Mouse (Mus musculus) neural tube, embryonic 14.5 days (tissue): Measurements from ENCODE around the gene Mgll. TPM values are rescaled to one million over a fixed set of nuclear protein-coding genes. Genes with fewer than 3 reads are reported as not detected.
A peak's percentile ranks its signal among the peaks of the same experiment; 100 is the strongest.

Source experiments
- ATAC-seq: fragments of 200-750 bp; cut with Nextera tagmentation; 2 replicates; pipeline ENCODE4 v1.8.0; 2017; ENCODE audit warnings: low read depth, mild to moderate bottlenecking, moderate TSS enrichment, moderate library complexity
- H3K27ac ChIP-seq: fragments of 300-500 bp; sonication (generic); 2 replicates; pipeline ENCODE4 v1.5.1; 2014; ENCODE audit warnings: low read depth, mild to moderate bottlenecking, control low read depth, low read length, moderate library complexity, mixed read lengths
- H3K27me3 ChIP-seq: fragments of 300-500 bp; sonication (generic); 2 replicates; pipeline ENCODE4 v1.6.1; 2014; ENCODE audit warnings: low read length; ENCODE audit not compliant: control insufficient read depth, insufficient read depth
- H3K36me3 ChIP-seq: fragments of 300-500 bp; sonication (generic); 2 replicates; pipeline ENCODE4 v1.6.1; 2014; ENCODE audit warnings: low read length, mixed read lengths; ENCODE audit not compliant: control insufficient read depth, insufficient read depth
- H3K4me1 ChIP-seq: fragments of 300-500 bp; sonication (generic); 2 replicates; pipeline ENCODE4 v1.6.1; 2014; ENCODE audit warnings: low read length; ENCODE audit not compliant: control insufficient read depth, insufficient read depth
- H3K4me2 ChIP-seq: fragments of 300-500 bp; sonication (generic); 2 replicates; pipeline ENCODE4 v1.6.1; 2014; ENCODE audit warnings: mild to moderate bottlenecking, low read depth, low read length, control low read depth
- H3K4me3 ChIP-seq: fragments of 300-500 bp; sonication (generic); 2 replicates; pipeline ENCODE4 v1.5.1; 2014; ENCODE audit warnings: low read depth, low read length, control low read depth, mixed read lengths
- H3K9ac ChIP-seq: fragments of 300-500 bp; sonication (generic); replicated peaks from 2 replicates; pipeline ENCODE4 v1.6.1; 2014; ENCODE audit warnings: low read depth, mild to moderate bottlenecking, control low read depth, low read length, mixed read lengths
- H3K9me3 ChIP-seq: fragments of 300-500 bp; sonication (generic); 2 replicates; pipeline ENCODE4 v1.6.1; 2016; ENCODE audit warnings: low read length; ENCODE audit not compliant: control insufficient read depth
- WGBS: fragments of 180-500 bp; shearing (Covaris S2); extraction: QIAGEN DNeasy Blood & Tissue Kit; methylation state at CpG from one replicate; pipeline ENCODE4 v1.1.7; 2014; 5-methylcytosine and 5-hydroxymethylcytosine counted together
- polyA plus RNA-seq: library from polyadenylated mRNA; unstranded; fragments of >200 nt; fragmentation: Nextera tagmentation; extraction: Ambion mirVana; gene quantifications from 2 replicates; pipeline ENCODE4 v1.2.1, GENCODE M21; 2014

Gene Mgll
- polyA plus RNA-seq, 1 experiment from 2014 or later: 73.4 TPM

GRCm38 (mm10) chr6:88809091-88810037, 85.2 kb downstream of the Mgll start:
- WGBS: 71% methylated on average over 23 of the region's 23 CpGs
- no peak overlapping the region for H3K9ac ChIP-seq
- peak; percentile 13; the same call in 1 of the 2 replicates for ATAC-seq

GRCm38 (mm10) chr6:88810291-88810690, 86.1 kb downstream of the Mgll start:
- Histone ChIP-seq H3K4me1 (no peaks in the 10 kb centered on the region), H3K27me3 (no peaks in the 10 kb centered on the region), H3K36me3 (no peaks in the 10 kb centered on the region), H3K4me2 (no peak overlapping the region), H3K4me3 (no peak overlapping the region), H3K27ac (no peak overlapping the region), H3K9me3 (no peaks in the 10 kb centered on the region), H3K9ac (no peak overlapping the region)
- peak; percentile 18; the same call in 1 of the 2 replicates for ATAC-seq
- 31% methylated on average over 3 of the region's 3 CpGs for WGBS

More at GRCm38 (mm10) chr6:88809091-88810037, 85.2 kb downstream of the Mgll start:
- H3K4me1 ChIP-seq: no peaks in the 10 kb centered on the region
- no peak overlapping the region for H3K4me3 ChIP-seq
- no peaks in the 10 kb centered on the region for H3K9me3 ChIP-seq
- H3K36me3 ChIP-seq: no peaks in the 10 kb centered on the region
- H3K27ac ChIP-seq: no peak overlapping the region
- H3K27me3 ChIP-seq: no peaks in the 10 kb centered on the region
- no peak overlapping the region for H3K4me2 ChIP-seq

DNA sequence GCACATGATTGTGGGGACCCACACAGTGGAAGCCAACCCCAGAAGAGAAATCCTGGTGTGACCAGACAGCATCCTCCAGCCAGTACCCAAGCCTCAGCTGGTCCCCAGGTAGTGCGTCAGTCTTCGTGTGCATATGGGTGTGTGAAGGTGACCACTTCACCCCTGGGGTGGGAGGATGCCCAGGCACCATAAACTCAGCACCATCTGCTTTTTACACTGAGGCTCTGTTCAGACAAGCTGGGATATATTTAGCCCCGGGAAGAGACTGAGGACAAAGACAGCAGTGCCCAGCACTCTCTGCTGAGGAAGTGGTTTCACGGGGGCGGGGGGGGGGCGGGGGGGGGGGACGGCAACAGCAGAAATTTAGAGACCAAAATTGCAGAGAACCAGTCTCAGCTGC, 87.2 kb downstream of the Mgll start:
- Histone ChIP-seq H3K36me3 (no peaks in the 10 kb centered on the region), H3K4me1 (no peaks in the 10 kb centered on the region), H3K9me3 (no peaks in the 10 kb centered on the region), H3K27ac (no peak overlapping the region), H3K4me3 (no peak overlapping the region), H3K27me3 (no peaks in the 10 kb centered on the region), H3K9ac (no peak overlapping the region), H3K4me2 (no peak overlapping the region)
- 26% methylated on average over 7 of the region's 7 CpGs for WGBS
- no peak for ATAC-seq

GRCm38 (mm10) chr6:88811880-88812400, 87.7 kb downstream of the Mgll start:
- 50% methylated on average over 7 of the region's 7 CpGs for WGBS
- H3K9ac ChIP-seq: no peak overlapping the region
- H3K27ac ChIP-seq: no peak overlapping the region
- no peaks in the 10 kb centered on the region for H3K36me3 ChIP-seq
- H3K9me3 ChIP-seq: no peaks in the 10 kb centered on the region
- H3K4me3 ChIP-seq: no peak overlapping the region
- no peaks in the 10 kb centered on the region for H3K4me1 ChIP-seq
- no peaks in the 10 kb centered on the region for H3K27me3 ChIP-seq
- no peak overlapping the region for H3K4me2 ChIP-seq
- ATAC-seq: no peak

- no peak for ATAC-seq
- Histone ChIP-seq H3K4me3 (no peak overlapping the region), H3K27ac (no peak overlapping the region), H3K4me2 (no peak overlapping the region), H3K36me3 (no peaks in the 10 kb centered on the region), H3K9me3 (no peaks in the 10 kb centered on the region), H3K4me1 (no peaks in the 10 kb centered on the region), H3K9ac (no peak overlapping the region), H3K27me3 (no peaks in the 10 kb centered on the region)
- 73% methylated on average over 3 of the region's 3 CpGs for WGBS
Observed at GRCm38 (mm10) chr6:88812886-88813285, 88.7 kb downstream of the Mgll start.

DNA sequence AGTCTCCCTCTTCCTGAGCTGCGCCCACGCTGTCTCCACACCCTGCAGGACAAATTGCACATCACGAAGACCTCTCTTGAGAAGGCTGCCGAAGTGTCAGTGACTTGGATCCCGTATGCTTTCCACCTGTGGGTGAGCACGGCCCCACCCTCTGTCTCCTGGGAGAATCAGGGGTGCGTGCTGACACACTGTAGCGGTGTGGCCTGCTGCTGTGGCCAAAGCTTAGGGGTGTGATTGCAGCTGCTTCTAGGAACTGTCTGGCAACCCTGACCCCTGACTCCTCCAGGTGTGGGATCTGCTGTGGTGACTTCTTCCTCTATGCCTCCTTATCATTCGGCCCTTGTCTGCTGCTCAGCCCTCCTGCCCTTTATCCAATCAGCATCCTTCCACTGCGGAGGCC, 89.6 kb downstream of the Mgll start:
- Histone ChIP-seq H3K4me3 (no peak overlapping the region), H3K27me3 (no peaks in the 10 kb centered on the region), H3K36me3 (no peaks in the 10 kb centered on the region), H3K27ac (no peak overlapping the region), H3K9me3 (no peaks in the 10 kb centered on the region), H3K4me2 (no peak overlapping the region), H3K9ac (no peak overlapping the region), H3K4me1 (no peaks in the 10 kb centered on the region)
- 87% methylated on average over 10 of the region's 10 CpGs for WGBS
- no peak for ATAC-seq

DNA sequence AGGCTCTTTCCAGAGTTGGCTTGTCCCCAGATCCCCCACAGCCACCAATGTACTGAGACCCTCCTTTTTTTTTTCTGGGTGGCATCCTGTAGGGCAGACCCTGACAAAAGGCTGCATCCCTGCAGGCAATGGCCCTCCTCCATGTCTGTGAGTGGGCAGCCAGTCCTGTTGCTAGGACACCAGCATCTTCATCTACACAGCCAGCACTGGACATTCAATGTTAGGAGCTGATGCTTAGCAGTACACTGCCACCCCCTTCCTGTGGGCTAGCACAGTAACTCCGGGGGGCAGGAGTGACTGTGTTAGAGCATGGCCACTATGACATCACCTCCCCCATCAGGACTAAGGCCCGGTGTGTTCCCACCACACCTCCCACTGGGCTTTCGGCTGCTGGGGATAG, 90.8 kb downstream of the Mgll start:
- H3K27ac ChIP-seq: no peak overlapping the region
- peak; percentile 41; the same call in 1 of the 2 replicates for ATAC-seq
- WGBS: 45% methylated on average over 3 of the region's 3 CpGs

DNA sequence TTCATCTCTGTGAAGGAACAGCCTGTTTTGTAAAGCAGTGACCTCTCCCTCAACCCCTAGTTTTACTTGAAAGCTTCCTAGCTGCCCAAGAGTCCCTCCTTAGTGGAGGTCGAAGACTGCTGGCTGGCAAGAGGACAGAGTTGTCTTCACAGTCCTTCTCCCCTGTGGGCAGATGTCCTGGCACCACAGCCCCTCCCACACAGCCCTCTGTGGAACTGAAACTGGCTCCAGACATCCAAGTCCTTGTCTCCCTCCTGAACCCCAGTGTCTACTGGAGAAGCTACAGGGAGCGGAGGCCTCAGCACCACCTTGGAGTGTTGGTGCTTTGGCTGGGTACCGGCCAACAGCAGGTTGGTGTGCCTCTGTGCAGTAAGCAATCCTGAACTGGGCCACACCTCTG, 91.3 kb downstream of the Mgll start:
- no peak overlapping the region for H3K27ac ChIP-seq
- H3K4me3 ChIP-seq: no peak overlapping the region
- no peak for ATAC-seq
- no peaks in the 10 kb centered on the region for H3K9me3 ChIP-seq
- WGBS: 84% methylated on average over 3 of the region's 3 CpGs
- no peaks in the 10 kb centered on the region for H3K36me3 ChIP-seq
- H3K9ac ChIP-seq: no peak overlapping the region
- H3K27me3 ChIP-seq: no peaks in the 10 kb centered on the region
- H3K4me1 ChIP-seq: no peaks in the 10 kb centered on the region
- no peak overlapping the region for H3K4me2 ChIP-seq

More for the DNA sequence above, 90.8 kb downstream of the Mgll start:
- Histone ChIP-seq H3K4me1 (no peaks in the 10 kb centered on the region), H3K9ac (no peak overlapping the region), H3K9me3 (no peaks in the 10 kb centered on the region), H3K4me2 (no peak overlapping the region), H3K36me3 (no peaks in the 10 kb centered on the region), H3K4me3 (no peak overlapping the region), H3K27me3 (no peaks in the 10 kb centered on the region)

GRCm38 (mm10) chr6:88816913-88817312, 92.7 kb downstream of the Mgll start:
- Histone ChIP-seq H3K27ac (no peak overlapping the region), H3K27me3 (no peaks in the 10 kb centered on the region), H3K9ac (no peak overlapping the region), H3K4me2 (no peak overlapping the region), H3K4me3 (no peak overlapping the region), H3K4me1 (no peaks in the 10 kb centered on the region), H3K36me3 (no peaks in the 10 kb centered on the region), H3K9me3 (no peaks in the 10 kb centered on the region)
- 82% methylated on average over 3 of the region's 3 CpGs for WGBS
- no peak for ATAC-seq
